Mouse (Mus musculus) brain, embryonic 14.5 days (tissue): ENCODE data around the gene Ranbp3.
A peak's percentile ranks its signal among the peaks of the same experiment; 100 is the strongest.

Experiments
- CTCF ChIP-seq: fragments of 200-500 bp; IDR thresholded peaks from 2 replicates; pipeline ENCODE4 v1.5.1; 2012; ENCODE audit warnings: inconsistent platforms, mild to moderate bottlenecking, moderate library complexity, borderline replicate concordance; ENCODE audit not compliant: insufficient read depth, insufficient read length; ENCODE audit errors: extremely low read depth
- POLR2A ChIP-seq: fragments of 200-500 bp; IDR thresholded peaks from 2 replicates; pipeline ENCODE4 v1.6.1; 2012; ENCODE audit warnings: mild to moderate bottlenecking, inconsistent platforms, borderline replicate concordance; ENCODE audit not compliant: poor library complexity, insufficient read depth, insufficient read length, severe bottlenecking; ENCODE audit errors: extremely low read depth

- TF ChIP-seq CTCF (0 out of 2 replicates have a peak, but pooled peaks have one; percentile 26), POLR2A (no peak)
Measured at GRCm38 (mm10) chr17:56756703-56757399, 83.8 kb downstream of the Ranbp3 start.
